Mouse (Mus musculus) lung, postnatal 0 days (tissue): ENCODE measurements around the gene Tmem144.

Source experiments
- CTCF ChIP-seq: IDR thresholded peaks from 2 replicates; pipeline ENCODE4 v1.5.1; 2016; ENCODE audit warnings: antibody characterized with exemption, mild to moderate bottlenecking
- EP300 ChIP-seq: IDR thresholded peaks from 2 replicates; pipeline ENCODE4 v1.6.1; 2016; ENCODE audit warnings: antibody characterized with exemption, mild to moderate bottlenecking, control low read depth

DNA sequence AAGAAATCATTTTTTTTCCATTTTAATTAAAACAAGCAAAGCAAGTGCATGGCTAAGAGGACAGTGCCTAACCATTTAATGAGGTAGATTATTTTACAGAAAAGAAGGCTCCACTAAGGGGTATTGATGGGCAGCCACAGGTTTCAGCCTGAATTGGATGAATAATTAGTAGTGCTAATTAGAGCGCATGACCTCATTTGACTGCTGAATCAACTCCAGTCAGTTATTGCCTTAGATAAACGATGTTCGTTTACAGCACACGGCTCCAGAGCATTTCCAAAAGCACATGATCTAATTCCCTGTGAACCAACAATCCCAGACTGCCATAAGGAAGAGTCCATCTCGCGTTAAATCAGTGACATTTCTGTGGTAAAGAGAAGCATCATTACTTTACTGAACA is 11.1 kb downstream of the Tmem144 start:
- TF ChIP-seq CTCF (no peak), EP300 (no peak)
